Mouse (Mus musculus) myocyte (in vitro differentiated cells): Measurements from ENCODE around the gene Cd3g. TPM values are rescaled to one million over a fixed set of nuclear protein-coding genes. Genes with fewer than 3 reads are reported as not detected.

Source experiments
- H3K27me3 ChIP-seq: one replicate; pipeline ENCODE4 v1.6.1; 2011; ENCODE audit not compliant: control insufficient read depth, insufficient read depth, insufficient read length
- H3K36me3 ChIP-seq: one replicate; pipeline ENCODE4 v1.6.1; 2011; ENCODE audit not compliant: control insufficient read depth, insufficient read depth
- H3K4me2 ChIP-seq: one replicate; pipeline ENCODE4 v1.6.1; 2011; ENCODE audit warnings: low read depth, control low read depth
- H3K4me3 ChIP-seq: one replicate; pipeline ENCODE4 v1.5.1; 2011; ENCODE audit warnings: mild to moderate bottlenecking, control low read depth, moderate library complexity
- H3K79me2 ChIP-seq: one replicate; pipeline ENCODE4 v1.6.1; 2011; ENCODE audit not compliant: control insufficient read depth, insufficient read depth
- H3ac ChIP-seq: one replicate; pipeline ENCODE4 v1.6.1; 2011; ENCODE audit not compliant: control insufficient read depth, insufficient read length
- CEBPB ChIP-seq: IDR thresholded peaks from 2 replicates; pipeline ENCODE4 v1.6.1; 2011; ENCODE audit warnings: mild to moderate bottlenecking, moderate library complexity; ENCODE audit not compliant: poor library complexity, insufficient read depth, severe bottlenecking
- E2F4 ChIP-seq: IDR thresholded peaks from one replicate; pipeline ENCODE4 v1.6.1; 2011; ENCODE audit warnings: mild to moderate bottlenecking, control low read depth, moderate library complexity; ENCODE audit not compliant: insufficient read depth
- MAX ChIP-seq: IDR thresholded peaks from one replicate; pipeline ENCODE4 v1.6.1; 2011; ENCODE audit warnings: low read depth, mild to moderate bottlenecking, control low read depth
- MYOD1 ChIP-seq, 3 experiments: IDR thresholded peaks; one replicate each; pipeline ENCODE4 v1.6.1; 2011; ENCODE audit warnings: control low read depth in 2 of 3, low read depth in 2 of 3, mild to moderate bottlenecking in 2 of 3, moderate library complexity in 1 of 3; ENCODE audit not compliant: insufficient read length in 2 of 3, control insufficient read depth in 1 of 3
- MYOG ChIP-seq, 3 experiments: IDR thresholded peaks; one replicate each; pipeline ENCODE4 v1.6.1; 2011; ENCODE audit warnings: control low read depth in 2 of 3, low read depth in 2 of 3, mild to moderate bottlenecking in 2 of 3; ENCODE audit not compliant: insufficient read length in 2 of 3, control insufficient read depth in 1 of 3, insufficient read depth in 1 of 3
- POLR2A ChIP-seq: IDR thresholded peaks from one replicate; pipeline ENCODE4 v1.6.1; 2011; ENCODE audit warnings: low read depth, mild to moderate bottlenecking, control low read depth, moderate library complexity; ENCODE audit not compliant: insufficient read length
- POLR2AphosphoS2 ChIP-seq: IDR thresholded peaks from one replicate; pipeline ENCODE4 v1.6.1; 2011; ENCODE audit warnings: low read depth, control low read depth; ENCODE audit not compliant: insufficient read length
- REST ChIP-seq: IDR thresholded peaks from one replicate; pipeline ENCODE4 v1.6.1; 2011; ENCODE audit warnings: mild to moderate bottlenecking, control low read depth, moderate library complexity; ENCODE audit not compliant: insufficient read depth, insufficient read length
- SRF ChIP-seq: IDR thresholded peaks from one replicate; pipeline ENCODE4 v1.6.1; 2011; ENCODE audit warnings: low read depth; ENCODE audit not compliant: control insufficient read depth, insufficient read length
- TCF12 ChIP-seq: IDR thresholded peaks from one replicate; pipeline ENCODE4 v1.6.1; 2011; ENCODE audit warnings: mild to moderate bottlenecking, control low read depth; ENCODE audit not compliant: poor library complexity, insufficient read depth, severe bottlenecking
- TCF3 ChIP-seq: IDR thresholded peaks from one replicate; pipeline ENCODE4 v1.6.1; 2011; ENCODE audit warnings: low read depth, control low read depth; ENCODE audit not compliant: insufficient read length
- USF1 ChIP-seq: IDR thresholded peaks from one replicate; pipeline ENCODE4 v1.6.1; 2011; ENCODE audit warnings: low read depth, mild to moderate bottlenecking, control low read depth, moderate library complexity
- polyA plus RNA-seq: library from polyadenylated mRNA; unstranded; fragments of >200 nt; fragmentation: generic; extraction: Trizol; gene quantifications from one replicate; pipeline ENCODE4 v1.2.1, GENCODE M21; 2012; ENCODE audit warnings: missing spikeins

Cd3g gene
- polyA plus RNA-seq, 1 experiment, result 0.06 TPM

DNA sequence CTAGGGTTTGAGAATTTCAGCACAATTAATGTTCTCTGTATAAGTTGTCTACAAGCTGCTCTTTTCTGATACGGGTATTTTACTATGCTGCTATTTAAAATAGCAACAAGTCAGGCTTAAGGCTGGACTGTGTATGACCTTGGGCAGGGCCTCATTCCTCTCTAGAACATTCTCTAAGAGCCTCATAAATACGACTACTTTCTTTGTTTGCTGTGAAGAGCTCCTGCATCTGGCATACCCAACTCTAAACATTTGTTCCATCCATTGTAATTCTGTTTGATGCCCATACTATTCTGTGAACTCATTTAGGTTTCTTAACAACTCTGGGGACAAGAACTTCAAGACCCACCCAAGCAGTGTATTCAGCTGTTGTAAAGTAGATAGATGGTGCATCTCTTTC is 2.8 kb upstream of the Cd3g start:
- no peak for TF ChIP-seq TCF3
- no peak for TF ChIP-seq USF1
- no peak for TF ChIP-seq POLR2A
- no peak for TF ChIP-seq CEBPB
- TF ChIP-seq MYOD1 (IDR thresholded peaks at IDR 0.05; ENCODE audit: control insufficient read depth in 1 of 3, insufficient read length in 2 of 3, low read depth in 2 of 3), result no peak
- TF ChIP-seq POLR2AphosphoS2, result no peak
- TF ChIP-seq MAX, result no peak
- no peak for TF ChIP-seq SRF
- no peak for TF ChIP-seq TCF12
- TF ChIP-seq E2F4, result no peak
- no peak for TF ChIP-seq REST
- no peak for TF ChIP-seq MYOG (IDR thresholded peaks at IDR 0.05; ENCODE audit: control insufficient read depth in 1 of 3, insufficient read depth in 1 of 3, insufficient read length in 2 of 3, low read depth in 2 of 3)
- H3K4me3 ChIP-seq, result no peak overlapping the region
- H3K36me3 ChIP-seq, result no peaks in the 10 kb centered on the region
- no peaks in the 10 kb centered on the region for H3K79me2 ChIP-seq
- H3K4me2 ChIP-seq, result no peak overlapping the region
- H3ac ChIP-seq, result no peak overlapping the region
- H3K27me3 ChIP-seq, result peaks cover 33% of the 10 kb centered on the region

DNA sequence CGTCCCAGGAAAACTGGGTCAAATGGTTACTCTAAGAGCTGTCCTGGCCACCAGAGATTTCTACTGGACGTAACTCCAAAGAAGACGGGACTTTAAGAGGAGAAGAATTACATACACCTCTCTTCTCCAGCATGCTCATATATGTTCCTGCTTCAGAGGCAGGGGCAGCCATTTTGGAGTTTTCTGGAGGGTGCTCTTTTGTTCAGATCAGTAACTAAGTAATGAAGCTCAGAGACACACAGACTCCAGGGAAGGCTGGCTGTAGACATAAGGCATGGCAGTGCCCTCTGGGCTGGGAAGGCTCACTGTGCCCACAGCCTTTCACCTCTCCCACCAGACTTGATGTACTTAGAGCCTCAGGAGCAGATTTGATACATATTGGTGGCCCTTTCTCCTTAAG is 2.3 kb upstream of the Cd3g start:
- Histone ChIP-seq H3ac (no peak overlapping the region), H3K27me3 (peaks cover 34% of the 10 kb centered on the region), H3K36me3 (no peaks in the 10 kb centered on the region), H3K4me3 (no peak overlapping the region), H3K79me2 (no peaks in the 10 kb centered on the region), H3K4me2 (no peak overlapping the region)
- TF ChIP-seq MYOD1 (IDR thresholded peaks at IDR 0.05; ENCODE audit: control insufficient read depth in 1 of 3, insufficient read length in 2 of 3, low read depth in 2 of 3) (no peak), SRF (no peak), E2F4 (no peak), REST (no peak), POLR2AphosphoS2 (no peak), TCF12 (no peak), POLR2A (no peak), USF1 (no peak), MYOG (IDR thresholded peaks at IDR 0.05; ENCODE audit: control insufficient read depth in 1 of 3, insufficient read depth in 1 of 3, insufficient read length in 2 of 3, low read depth in 2 of 3) (no peak), CEBPB (no peak), TCF3 (no peak), MAX (no peak)

DNA sequence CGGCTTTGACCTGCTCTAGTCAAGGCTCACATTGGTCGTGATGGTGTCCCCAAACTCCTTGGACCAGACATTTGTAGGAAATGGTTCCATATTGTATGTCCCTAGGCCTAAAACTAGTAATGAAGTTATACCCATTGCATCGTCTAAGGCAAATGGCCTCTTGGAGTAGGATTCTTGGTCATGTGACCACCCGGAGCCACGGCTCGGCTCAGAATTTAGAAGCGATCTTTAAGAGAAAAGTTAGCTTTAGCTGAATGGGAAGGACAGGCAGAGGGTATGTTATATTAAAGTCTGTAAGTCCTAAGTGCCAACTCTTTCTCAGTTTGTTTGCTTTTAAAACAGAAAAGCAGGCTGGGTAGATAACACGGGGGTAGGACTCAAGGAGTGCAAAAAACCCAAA is 1.9 kb upstream of the Cd3g start:
- Histone ChIP-seq H3K79me2 (no peaks in the 10 kb centered on the region), H3ac (no peak overlapping the region), H3K4me3 (no peak overlapping the region), H3K36me3 (no peaks in the 10 kb centered on the region), H3K4me2 (no peak overlapping the region), H3K27me3 (peaks cover 38% of the 10 kb centered on the region)
- TF ChIP-seq CEBPB (no peak), E2F4 (no peak), SRF (no peak), POLR2AphosphoS2 (no peak), REST (no peak), USF1 (no peak), TCF12 (no peak), MYOG (IDR thresholded peaks at IDR 0.05; ENCODE audit: control insufficient read depth in 1 of 3, insufficient read depth in 1 of 3, insufficient read length in 2 of 3, low read depth in 2 of 3) (no peak), TCF3 (no peak), MAX (no peak), POLR2A (no peak), MYOD1 (IDR thresholded peaks at IDR 0.05; ENCODE audit: control insufficient read depth in 1 of 3, insufficient read length in 2 of 3, low read depth in 2 of 3) (no peak)

DNA sequence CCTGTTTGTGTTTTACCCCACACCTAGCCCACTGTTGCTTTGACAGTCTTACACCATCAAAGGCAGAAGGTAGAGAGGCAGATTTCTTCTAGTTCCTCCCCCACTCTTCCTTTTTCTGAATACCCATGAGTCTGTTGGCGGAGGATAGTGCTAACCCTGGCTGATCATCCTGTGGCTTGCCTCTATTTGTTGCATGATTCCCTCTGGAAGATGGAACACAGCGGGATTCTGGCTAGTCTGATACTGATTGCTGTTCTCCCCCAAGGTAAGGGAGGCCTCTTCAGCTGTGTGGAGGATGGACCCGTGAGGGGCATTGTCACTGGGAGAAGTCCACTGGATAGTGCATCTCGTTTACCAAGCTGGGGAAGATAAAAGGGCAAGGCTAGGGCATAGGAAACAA is 1.4 kb upstream of the Cd3g start, which contains the start of gene Cd3d:
Gene Cd3d (plus strand): TSS at position 111 of the 400 bp plus-strand sequence.
- H3K4me2 ChIP-seq, result no peak within 1 kb of the TSS
- H3K79me2 ChIP-seq, result no peaks in the 10 kb centered on the region
- no peak within 1 kb of the TSS for H3K4me3 ChIP-seq
- TF ChIP-seq REST (no peak), TCF12 (no peak), MYOG (IDR thresholded peaks at IDR 0.05; ENCODE audit: control insufficient read depth in 1 of 3, insufficient read depth in 1 of 3, insufficient read length in 2 of 3, low read depth in 2 of 3) (no peak), CEBPB (no peak), POLR2A (no peak), TCF3 (no peak), MAX (no peak), POLR2AphosphoS2 (no peak), USF1 (no peak), MYOD1 (IDR thresholded peaks at IDR 0.05; ENCODE audit: control insufficient read depth in 1 of 3, insufficient read length in 2 of 3, low read depth in 2 of 3) (no peak), SRF (no peak), E2F4 (no peak)
- H3ac ChIP-seq, result no peak within 1 kb of the TSS
- no peaks in the 10 kb centered on the region for H3K36me3 ChIP-seq
- H3K27me3 ChIP-seq, result peaks cover 39% of the 10 kb centered on the region
